In the genomic region with DNA sequence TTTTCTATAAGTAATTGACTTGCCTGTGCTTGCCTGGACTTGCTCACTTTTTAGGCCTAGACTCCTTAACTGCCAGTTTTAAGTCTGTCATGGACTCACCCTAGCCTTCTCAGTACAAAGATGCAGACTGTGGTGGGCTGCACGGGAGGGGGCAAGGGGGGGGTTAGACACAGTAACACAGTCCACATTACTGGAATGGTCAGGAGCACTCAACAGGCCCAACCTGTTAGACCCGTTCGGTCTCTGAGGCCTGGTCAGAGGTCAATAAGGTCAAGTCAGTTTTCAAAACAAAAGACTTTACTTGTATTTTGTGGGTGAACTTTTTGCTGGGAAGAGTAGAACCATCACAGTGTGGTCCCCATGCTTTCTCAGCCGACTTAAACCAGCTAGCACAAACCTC, we compare ENCODE assay signal across 27 mouse cellular contexts. TPM values are rescaled to one million over a fixed set of nuclear protein-coding genes. Genes with fewer than 3 reads are reported as not detected.
DNase-seq lines count a peak whose midpoint lies in the region; ATAC-seq and TF ChIP-seq lines count a peak whose summit lies in the region.
"Had no signal": no experiment of that assay in that cellular context is flagged by ENCODE, and none has a peak within 500 bp of the region (broad histone marks: within the 10 kb centered on the region; RNA-seq: fewer than 3 reads in every experiment).

No protein-coding gene starts in this region.

- DNase-seq in R1 (ENCODE audit: low read depth, low spot score): peak; percentile 70
- DNase-seq in heart, adult 11 months: no peak
- DNase-seq in left cerebral cortex, postnatal 4 days: no peak
- DNase-seq: adrenal gland, postnatal 14 days; cerebellum, adult 11 months; cerebellum, adult 9-10 months; cerebellum, postnatal 36 days; gastrocnemius, postnatal 25 days; heart, adult 18-20 months; heart, postnatal 36 days; kidney, adult 11 months; right cerebral cortex, postnatal 14 days; thymus, adult 2 months; thymus, postnatal 36 days had no signal

- peaks cover 8% of the 10 kb centered on the region for H3K4me1 ChIP-seq in kidney, embryonic 15.5 days
- no peaks in the 10 kb centered on the region for H3K4me1 ChIP-seq in kidney, embryonic 14.5 days (ENCODE audit: control insufficient read depth, insufficient read depth, low read length)
- peaks cover 90% of the 10 kb centered on the region for H3K4me1 ChIP-seq in E14TG2a.4 (replicated peaks; ENCODE audit: low read depth, low read length)
- peaks cover 2% of the 10 kb centered on the region; the same call in 1 of the 2 replicates for H3K4me1 ChIP-seq in small intestine, adult 2 months (ENCODE audit: control insufficient read depth, insufficient read depth, insufficient read length, low read length)
- H3K4me1 ChIP-seq: forebrain, embryonic 13.5 days; hindbrain, embryonic 13.5 days; limb, embryonic 12.5 days; lung, embryonic 15.5 days; midbrain, embryonic 13.5 days had no signal

- no peaks in the 10 kb centered on the region for H3K27me3 ChIP-seq in kidney, embryonic 15.5 days
- H3K27me3 ChIP-seq in kidney, embryonic 14.5 days (ENCODE audit: control insufficient read depth, insufficient read depth, low read length): no peaks in the 10 kb centered on the region
- H3K27me3 ChIP-seq in E14TG2a.4 (ENCODE audit: insufficient read depth, low read length): no peaks in the 10 kb centered on the region
- H3K27me3 ChIP-seq in small intestine, adult 2 months (ENCODE audit: control insufficient read depth, insufficient read depth, low read length): no peaks in the 10 kb centered on the region
- H3K27me3 ChIP-seq: forebrain, embryonic 13.5 days; hindbrain, embryonic 13.5 days; limb, embryonic 12.5 days; liver, embryonic 15.5 days; lung, embryonic 15.5 days; midbrain, embryonic 13.5 days; neural tube, embryonic 13.5 days had no signal

- H3K36me3 ChIP-seq in kidney, embryonic 15.5 days: no peaks in the 10 kb centered on the region
- H3K36me3 ChIP-seq in kidney, embryonic 14.5 days (ENCODE audit: control insufficient read depth, insufficient read depth, low read length): no peaks in the 10 kb centered on the region
- no peaks in the 10 kb centered on the region for H3K36me3 ChIP-seq in E14TG2a.4 (ENCODE audit: insufficient read depth, low read length)
- H3K36me3 ChIP-seq in small intestine, adult 2 months (ENCODE audit: control insufficient read depth, insufficient read depth, low read length): no peaks in the 10 kb centered on the region
- H3K36me3 ChIP-seq: hindbrain, embryonic 13.5 days; limb, embryonic 12.5 days; liver, embryonic 15.5 days; lung, embryonic 15.5 days; midbrain, embryonic 13.5 days; neural tube, embryonic 13.5 days had no signal

- no peak for ATAC-seq in kidney, embryonic 15.5 days (replicated peaks; ENCODE audit: low FRiP score)
- ATAC-seq in kidney, embryonic 14.5 days (ENCODE audit: low FRiP score, low TSS enrichment): no peak
- ATAC-seq: forebrain, embryonic 13.5 days had no signal

- H3K27ac ChIP-seq in kidney, embryonic 15.5 days: 0 out of 2 replicates have a peak overlapping the region, but pooled peaks have one; percentile 46
- H3K27ac ChIP-seq in kidney, embryonic 14.5 days (ENCODE audit: low read depth, low read length): no peak overlapping the region
- H3K27ac ChIP-seq in small intestine, adult 2 months (ENCODE audit: insufficient read depth, low read depth, low read length): peak overlapping the region; percentile 71; the same call in 1 of the 2 replicates
- H3K27ac ChIP-seq: forebrain, embryonic 13.5 days; hindbrain, embryonic 13.5 days; liver, embryonic 15.5 days; lung, embryonic 15.5 days; macrophage; midbrain, embryonic 13.5 days; neural tube, embryonic 13.5 days had no signal

- no peaks in the 10 kb centered on the region for H3K9me3 ChIP-seq in kidney, embryonic 15.5 days (replicated peaks)
- H3K9me3 ChIP-seq in kidney, embryonic 14.5 days (ENCODE audit: control insufficient read depth, low read length): no peaks in the 10 kb centered on the region
- no peaks in the 10 kb centered on the region for H3K9me3 ChIP-seq in E14TG2a.4 (ENCODE audit: low read length)
- H3K9me3 ChIP-seq: forebrain, embryonic 13.5 days; hindbrain, embryonic 13.5 days; limb, embryonic 12.5 days; liver, embryonic 15.5 days; lung, embryonic 15.5 days; midbrain, embryonic 13.5 days; neural tube, embryonic 13.5 days had no signal

- no peak for TF ChIP-seq POLR2A in small intestine, adult 2 months (IDR thresholded peaks at IDR 0.05; ENCODE audit: low read depth, low read length)

- WGBS in kidney, embryonic 15.5 days: 71% methylated on average over 4 of the region's 4 CpGs
- 71% methylated on average over 4 of the region's 4 CpGs for WGBS in kidney, embryonic 14.5 days
- 63% methylated on average over 4 of the region's 4 CpGs for WGBS in small intestine, adult 2 months

- H3K4me2 ChIP-seq in kidney, embryonic 15.5 days: no peak overlapping the region
- no peak overlapping the region for H3K4me2 ChIP-seq in kidney, embryonic 14.5 days (replicated peaks; ENCODE audit: low read depth, low read length)
- H3K4me2 ChIP-seq: forebrain, embryonic 13.5 days; heart, embryonic 11.5 days; hindbrain, embryonic 13.5 days; limb, embryonic 12.5 days; liver, embryonic 15.5 days; lung, embryonic 15.5 days; midbrain, embryonic 13.5 days; neural tube, embryonic 13.5 days had no signal

- intact Hi-C loops in left cerebral cortex, postnatal 4 days (cut with DNase I): no loop called here

- no peak overlapping the region for H3K4me3 ChIP-seq in kidney, embryonic 15.5 days (replicated peaks)
- H3K4me3 ChIP-seq in kidney, embryonic 14.5 days (ENCODE audit: low read length): no peak overlapping the region
- peak overlapping the region; percentile 55 for H3K4me3 ChIP-seq in E14TG2a.4 (replicated peaks; ENCODE audit: low read length)
- no peak overlapping the region for H3K4me3 ChIP-seq in small intestine, adult 2 months (ENCODE audit: low read depth, low read length)
- H3K4me3 ChIP-seq: forebrain, embryonic 13.5 days; hindbrain, embryonic 13.5 days; limb, embryonic 12.5 days; liver, embryonic 15.5 days; lung, embryonic 15.5 days; midbrain, embryonic 13.5 days; neural tube, embryonic 13.5 days had no signal

- TF ChIP-seq CTCF in E14TG2a.4 (conservative IDR thresholded peaks at IDR 0.05; ENCODE audit: low read length): no peak
- no peak for TF ChIP-seq CTCF in small intestine, adult 2 months (IDR thresholded peaks at IDR 0.05; ENCODE audit: extremely low read depth, insufficient read length, insufficient replicate concordance, low read depth, low read length)

- no peak overlapping the region for H3K9ac ChIP-seq in kidney, embryonic 15.5 days
- H3K9ac ChIP-seq in kidney, embryonic 14.5 days (ENCODE audit: low read depth, low read length): no peak overlapping the region
- H3K9ac ChIP-seq: forebrain, embryonic 13.5 days; hindbrain, embryonic 13.5 days; limb, embryonic 12.5 days; liver, embryonic 15.5 days; lung, embryonic 15.5 days; midbrain, embryonic 13.5 days; neural tube, embryonic 13.5 days had no signal

RNA-seq across cellular contexts. Expression of a gene that starts 21.7 kb away (rescaled TPM):
- 11.4 and 12.4 TPM in 2 replicates for polyA plus RNA-seq in kidney, embryonic 15.5 days (2015; fragmentation: Nextera tagmentation; extraction: Ambion mirVana)
- 11.0 and 14.6 TPM in 2 replicates for polyA plus RNA-seq in kidney, embryonic 14.5 days (2014; fragmentation: Nextera tagmentation; extraction: Ambion mirVana)
- polyA plus RNA-seq in small intestine, adult 2 months (2012; rRNA removed): 68.7 and 85.9 TPM in 2 replicates
- 100 to 1,000 TPM; 233 to 249 TPM for total RNA-seq in left cerebral cortex, postnatal 4 days (2021)

RNA-seq across cellular contexts. Expression of a gene that starts 48.1 kb away (rescaled TPM):
- 5,533 and 6,211 TPM in 2 replicates for polyA plus RNA-seq in kidney, embryonic 15.5 days (2015; fragmentation: Nextera tagmentation; extraction: Ambion mirVana)
- polyA plus RNA-seq in kidney, embryonic 14.5 days (2014; fragmentation: Nextera tagmentation; extraction: Ambion mirVana): 6,047 and 7,558 TPM in 2 replicates
- polyA plus RNA-seq in small intestine, adult 2 months (2012; rRNA removed): 275 and 276 TPM in 2 replicates
- total RNA-seq in left cerebral cortex, postnatal 4 days (2021): 1,000 to 10,000 TPM; 2,159 to 2,195 TPM

Comparison
In these comparisons a context has a peak if more than half of its experiments do, and no peak if none do; other contexts are left out.
1. RNA of a gene that starts 48.1 kb away (polyA plus RNA-seq): 6,047 to 7,558 TPM in kidney, embryonic 14.5 days and 5,533 to 6,211 TPM in kidney, embryonic 15.5 days; 275 to 276 TPM in small intestine, adult 2 months; every median in the first group is over 10 times any median in the second.